In the genomic region with DNA sequence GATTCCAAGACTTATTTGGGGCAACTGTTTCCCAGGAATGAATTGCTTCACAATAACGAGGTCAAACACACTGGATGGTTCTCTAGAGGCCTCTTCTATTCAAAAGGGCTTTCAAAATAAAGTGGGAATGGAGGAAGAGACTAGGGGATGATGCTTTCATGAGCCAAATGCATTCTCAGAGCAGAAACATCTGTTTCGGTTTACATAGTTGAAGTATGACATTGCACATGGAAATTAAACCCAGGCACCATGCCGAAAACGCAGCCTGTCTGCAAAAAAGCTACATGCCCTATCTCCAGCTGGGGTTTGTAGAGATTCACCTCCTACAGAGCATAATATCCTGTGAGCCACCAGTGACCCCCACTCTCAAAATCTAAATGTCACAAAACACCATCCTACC, we compare ENCODE assay signal across 8 mouse cellular contexts. TPM values are rescaled to one million over a fixed set of nuclear protein-coding genes. Genes with fewer than 3 reads are reported as not detected.
DNase-seq lines count a peak whose midpoint lies in the region; ATAC-seq and TF ChIP-seq lines count a peak whose summit lies in the region.

No protein-coding gene starts in this region.

- H3K9ac ChIP-seq in embryonic facial prominence, embryonic 13.5 days, result no peak overlapping the region
- H3K9ac ChIP-seq in lung, postnatal 0 days (replicated peaks; ENCODE audit: low read depth), result no peak overlapping the region

- intact Hi-C loops in heart, postnatal 25 days (cut with DNase I), result loop anchor here (2.0 to 10.0 kb wide), 6 partner anchors 141 to 1538 kb away; a partner anchor contains a TSS

- TF ChIP-seq EP300 in lung, postnatal 0 days (IDR thresholded peaks at IDR 0.05), result peak; percentile 41

- H3K27me3 ChIP-seq in embryonic facial prominence, embryonic 13.5 days, result no peaks in the 10 kb centered on the region
- no peaks in the 10 kb centered on the region for H3K27me3 ChIP-seq in lung, postnatal 0 days (replicated peaks; ENCODE audit: insufficient read depth, low read length)

- no peaks in the 10 kb centered on the region; the same call in 1 of the 2 replicates for H3K9me3 ChIP-seq in embryonic facial prominence, embryonic 13.5 days
- no peaks in the 10 kb centered on the region for H3K9me3 ChIP-seq in lung, postnatal 0 days (ENCODE audit: low read length)

- DNase-seq in adrenal gland, adult 2 months, result peak; percentile 9
- DNase-seq in adrenal gland, postnatal 25 days, result no peak
- peak; percentile 46 for DNase-seq in heart, postnatal 25 days (ENCODE audit: low spot score)
- DNase-seq in lung, postnatal 0 days (ENCODE audit: low spot score), result peak; percentile 91
- no peak for DNase-seq in cerebellum, adult 18-20 months
- no peak for DNase-seq in right cerebral cortex, postnatal 36 days (ENCODE audit: low spot score in 2 of 2)
- no peak for DNase-seq in spleen, postnatal 14 days (ENCODE audit: low spot score in 2 of 2)

- H3K36me3 ChIP-seq in embryonic facial prominence, embryonic 13.5 days, result no peaks in the 10 kb centered on the region
- H3K36me3 ChIP-seq in lung, postnatal 0 days (ENCODE audit: insufficient read depth, low read length), result no peaks in the 10 kb centered on the region

- TF ChIP-seq CTCF in lung, postnatal 0 days (IDR thresholded peaks at IDR 0.05), result no peak

- peak; percentile 57; the same call in 1 of the 2 replicates for ATAC-seq in embryonic facial prominence, embryonic 13.5 days (ENCODE audit: insufficient number of reproducible peaks, insufficient read depth, low FRiP score, low TSS enrichment, low read depth)
- ATAC-seq in lung, postnatal 0 days, result peak; percentile 92

- H3K4me1 ChIP-seq in embryonic facial prominence, embryonic 13.5 days, result peaks cover 39% of the 10 kb centered on the region
- no peaks in the 10 kb centered on the region for H3K4me1 ChIP-seq in lung, postnatal 0 days (ENCODE audit: insufficient read depth, low read depth, low read length)

- peak overlapping the region; percentile 94 for H3K27ac ChIP-seq in embryonic facial prominence, embryonic 13.5 days
- 0 out of 2 replicates have a peak overlapping the region, but pooled peaks have one; percentile 20 for H3K27ac ChIP-seq in lung, postnatal 0 days (ENCODE audit: low read length)

- WGBS in embryonic facial prominence, embryonic 13.5 days, result 23% methylated on average over 4 of the region's 4 CpGs
- 58% methylated on average over 4 of the region's 4 CpGs for WGBS in lung, postnatal 0 days

- no peak overlapping the region for H3K4me3 ChIP-seq in embryonic facial prominence, embryonic 13.5 days
- no peak overlapping the region for H3K4me3 ChIP-seq in lung, postnatal 0 days (ENCODE audit: low read depth, low read length)

- peak overlapping the region; percentile 44 for H3K4me2 ChIP-seq in embryonic facial prominence, embryonic 13.5 days
- H3K4me2 ChIP-seq in lung, postnatal 0 days (replicated peaks; ENCODE audit: low read depth, low read length), result no peak overlapping the region

RNA-seq across cellular contexts. Expression of a gene that starts 29.3 kb away (rescaled TPM):
- total RNA-seq in adrenal gland, adult 2 months (2021), result 10 to 100 TPM; 42.3 to 43.4 TPM
- polyA plus RNA-seq in adrenal gland, adult 2 months (2012; rRNA removed), result 28.8 and 30.9 TPM in 2 replicates
- 43.4 and 46.6 TPM in 2 replicates for total RNA-seq in adrenal gland, postnatal 25 days (2021)
- polyA plus RNA-seq in embryonic facial prominence, embryonic 13.5 days (2015; fragmentation: Nextera tagmentation; extraction: Ambion mirVana), result 73.6 and 84.8 TPM in 2 replicates
- 10 to 100 TPM; 17.1 to 18.9 TPM for total RNA-seq in heart, postnatal 25 days (2021)
- polyA plus RNA-seq in lung, postnatal 0 days (2015; fragmentation: Nextera tagmentation; extraction: Ambion mirVana), result 29.3 and 31.3 TPM in 2 replicates

Comparison
In these comparisons a context has a peak if more than half of its experiments do, and no peak if none do; other contexts are left out.
1. DNase-seq: peak in adrenal gland, adult 2 months (single experiment), heart, postnatal 25 days (single experiment) and lung, postnatal 0 days (single experiment); none in adrenal gland, postnatal 25 days (single experiment), cerebellum, adult 18-20 months (0 of 2), right cerebral cortex, postnatal 36 days (0 of 2) and spleen, postnatal 14 days (0 of 2).